Mouse (Mus musculus) cerebellum, adult 2 months (tissue): Measurements from ENCODE around the gene Npdc1. TPM values are rescaled to one million over a fixed set of nuclear protein-coding genes. Genes with fewer than 3 reads are reported as not detected.

Experiments
- DNase-seq, 2 experiments: peaks; one replicate each; pipeline ENCODE4 v3.0.0; 2021
- H3K27ac ChIP-seq: fragments of 200-500 bp; 2 replicates; pipeline ENCODE4 v1.5.1; 2012; ENCODE audit warnings: low read length, control low read depth, inconsistent platforms; ENCODE audit not compliant: insufficient read depth
- H3K27me3 ChIP-seq: fragments of 200-500 bp; 2 replicates; pipeline ENCODE4 v1.6.1; 2012; ENCODE audit warnings: inconsistent platforms, mild to moderate bottlenecking, low read length, moderate library complexity; ENCODE audit not compliant: control insufficient read depth, insufficient read depth
- H3K4me1 ChIP-seq: fragments of 200-500 bp; 2 replicates; pipeline ENCODE4 v1.6.1; 2011; ENCODE audit warnings: low read length; ENCODE audit not compliant: control insufficient read depth, insufficient read depth
- H3K4me3 ChIP-seq: fragments of 200-500 bp; replicated peaks from 2 replicates; pipeline ENCODE3; 2011; ENCODE audit warnings: mild to moderate bottlenecking, low read depth, low read length, control low read depth; ENCODE audit not compliant: insufficient read depth
- CTCF ChIP-seq: fragments of 200-500 bp; IDR thresholded peaks from 2 replicates; pipeline ENCODE4 v1.5.1; 2011; ENCODE audit warnings: low read depth, mild to moderate bottlenecking, control low read depth, low read length, moderate library complexity, borderline replicate concordance; ENCODE audit not compliant: insufficient read depth
- POLR2A ChIP-seq: fragments of 200-500 bp; IDR thresholded peaks from 2 replicates; pipeline ENCODE4 v1.6.1; 2011; ENCODE audit warnings: low read length, control low read depth, borderline replicate concordance; ENCODE audit not compliant: insufficient read depth
- WGBS: fragments of 180-500 bp; shearing (Covaris S2); methylation state at CpG from one replicate; pipeline ENCODE4 v1.1.7; 2018; 5-methylcytosine and 5-hydroxymethylcytosine counted together
- polyA plus RNA-seq: library from polyadenylated mRNA; depleted of rRNA; stranded (reverse); fragments of >200 nt; gene quantifications from 2 replicates; pipeline ENCODE4 v1.2.3, GENCODE M21; 2012

Gene Npdc1
- polyA plus RNA-seq, 1 experiment: 502 TPM

DNA sequence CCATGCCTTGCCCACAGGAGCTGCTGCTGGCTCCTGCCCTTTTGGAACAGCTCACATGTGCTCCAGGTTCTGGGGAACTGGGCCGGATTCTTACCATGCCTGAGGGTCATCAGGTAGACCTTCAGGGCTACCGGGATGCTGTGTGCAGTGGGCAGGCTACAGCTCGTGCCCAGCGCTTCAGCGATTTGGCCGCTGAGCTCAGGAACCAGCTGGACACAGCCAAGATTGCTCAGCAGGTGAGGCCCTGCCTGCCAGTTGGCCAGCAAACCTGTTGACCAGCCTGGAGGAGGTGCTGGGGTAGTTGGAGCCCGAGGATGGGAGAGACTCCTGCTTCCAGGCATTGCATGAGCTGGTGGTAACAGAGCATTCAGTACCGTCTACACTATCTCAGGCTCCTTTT, 35.1 kb downstream of the Npdc1 start:
- Histone ChIP-seq H3K27me3 (no peaks in the 10 kb centered on the region), H3K27ac (peak overlapping the region; percentile 77), H3K4me3 (peak overlapping the region; percentile 2), H3K4me1 (peaks cover 75% of the 10 kb centered on the region)
- DNase-seq: peak; percentile 97 to 98
- TF ChIP-seq POLR2A (no peak; the same call in 1 of the 2 replicates), CTCF (peak; percentile 23; the same call in 1 of the 2 replicates)
- 7% methylated on average over 8 of the region's 8 CpGs for WGBS

DNA sequence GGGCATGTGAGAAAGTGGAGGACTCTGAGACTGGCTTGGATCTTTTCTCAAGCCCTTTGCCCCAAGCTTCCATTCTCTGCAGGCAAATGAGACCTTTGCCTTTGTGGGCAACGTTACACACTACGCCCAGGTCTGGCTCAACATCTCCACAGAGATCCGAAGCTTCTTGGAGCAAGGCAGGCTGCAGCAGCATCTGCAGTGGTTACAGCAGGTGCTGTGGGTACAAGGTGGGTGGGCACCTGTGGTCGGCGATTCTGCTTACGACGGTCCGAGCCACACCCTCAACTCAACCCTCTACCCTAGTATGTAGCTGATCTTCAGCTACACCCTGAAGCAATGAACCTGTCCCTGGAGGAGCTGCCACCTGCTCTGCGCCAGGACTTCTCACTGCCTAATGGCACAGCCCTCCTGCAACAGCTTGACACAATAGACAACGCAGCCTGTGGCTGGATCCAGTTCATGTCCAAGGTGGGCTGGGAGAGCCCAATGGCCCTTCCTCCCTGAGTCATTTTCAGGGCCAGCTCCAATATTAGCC, 37.2 kb downstream of the Npdc1 start:
- Histone ChIP-seq H3K27me3 (no peaks in the 10 kb centered on the region), H3K27ac (no peak overlapping the region), H3K4me1 (peaks cover 74% of the 10 kb centered on the region), H3K4me3 (no peak overlapping the region)
- peak in 1 of 2 experiments; percentile 33 for DNase-seq
- 73% methylated on average over 10 of the region's 10 CpGs for WGBS
- TF ChIP-seq CTCF: no peak
- no peak for TF ChIP-seq POLR2A

DNA sequence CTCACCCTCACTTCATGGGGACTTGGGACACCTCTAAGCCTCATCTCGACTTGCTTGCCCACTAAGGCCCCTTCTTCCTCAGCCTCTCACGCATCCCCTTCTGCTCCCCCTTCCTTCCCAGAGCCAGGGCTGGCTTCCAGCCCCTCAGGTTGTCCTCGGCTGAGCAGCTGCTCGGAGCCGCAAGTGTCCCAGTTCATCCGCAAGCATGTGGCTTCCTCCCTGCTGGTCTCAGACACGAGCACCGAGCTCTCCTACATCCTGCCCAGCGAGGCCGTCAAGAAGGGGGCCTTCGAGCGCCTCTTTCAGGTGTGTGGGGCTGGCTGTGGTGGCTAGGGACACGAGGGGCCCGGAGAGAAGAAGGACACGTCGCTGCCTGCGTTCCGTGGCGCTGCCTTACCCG, 41.9 kb downstream of the Npdc1 start:
- no peak overlapping the region for H3K4me3 ChIP-seq
- H3K27ac ChIP-seq: 0 out of 2 replicates have a peak overlapping the region, but pooled peaks have one; percentile 6
- H3K27me3 ChIP-seq: no peaks in the 10 kb centered on the region
- TF ChIP-seq POLR2A (no peak), CTCF (no peak)
- peak in 1 of 2 experiments; percentile 54 for DNase-seq
- WGBS: 28% methylated on average over 20 of the region's 20 CpGs
- H3K4me1 ChIP-seq: peaks cover 35% of the 10 kb centered on the region

DNA sequence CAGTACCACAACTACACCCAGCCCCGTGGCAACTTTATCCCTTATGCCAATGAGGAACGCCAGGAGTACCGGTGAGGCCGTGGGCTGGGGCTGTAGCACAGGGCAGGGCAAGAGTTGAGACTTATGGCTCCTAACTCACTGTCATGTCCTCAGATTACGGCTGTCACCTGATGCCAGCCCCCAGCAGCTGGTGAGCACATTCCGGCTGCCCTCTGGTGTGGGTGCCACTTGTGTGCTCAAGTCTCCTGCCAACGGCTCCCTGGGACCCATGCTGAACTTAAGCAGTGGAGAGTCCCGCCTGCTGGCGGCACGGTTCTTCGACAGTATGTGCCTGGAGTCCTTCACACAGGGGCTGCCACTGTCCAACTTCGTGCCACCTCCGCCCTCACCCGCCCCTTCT, 43.5 kb downstream of the Npdc1 start:
- Histone ChIP-seq H3K4me1 (peaks cover 21% of the 10 kb centered on the region), H3K27ac (no peak overlapping the region), H3K4me3 (no peak overlapping the region), H3K27me3 (no peaks in the 10 kb centered on the region)
- DNase-seq: no peak
- 76% methylated on average over 14 of the region's 14 CpGs for WGBS
- TF ChIP-seq POLR2A (no peak), CTCF (no peak)

DNA sequence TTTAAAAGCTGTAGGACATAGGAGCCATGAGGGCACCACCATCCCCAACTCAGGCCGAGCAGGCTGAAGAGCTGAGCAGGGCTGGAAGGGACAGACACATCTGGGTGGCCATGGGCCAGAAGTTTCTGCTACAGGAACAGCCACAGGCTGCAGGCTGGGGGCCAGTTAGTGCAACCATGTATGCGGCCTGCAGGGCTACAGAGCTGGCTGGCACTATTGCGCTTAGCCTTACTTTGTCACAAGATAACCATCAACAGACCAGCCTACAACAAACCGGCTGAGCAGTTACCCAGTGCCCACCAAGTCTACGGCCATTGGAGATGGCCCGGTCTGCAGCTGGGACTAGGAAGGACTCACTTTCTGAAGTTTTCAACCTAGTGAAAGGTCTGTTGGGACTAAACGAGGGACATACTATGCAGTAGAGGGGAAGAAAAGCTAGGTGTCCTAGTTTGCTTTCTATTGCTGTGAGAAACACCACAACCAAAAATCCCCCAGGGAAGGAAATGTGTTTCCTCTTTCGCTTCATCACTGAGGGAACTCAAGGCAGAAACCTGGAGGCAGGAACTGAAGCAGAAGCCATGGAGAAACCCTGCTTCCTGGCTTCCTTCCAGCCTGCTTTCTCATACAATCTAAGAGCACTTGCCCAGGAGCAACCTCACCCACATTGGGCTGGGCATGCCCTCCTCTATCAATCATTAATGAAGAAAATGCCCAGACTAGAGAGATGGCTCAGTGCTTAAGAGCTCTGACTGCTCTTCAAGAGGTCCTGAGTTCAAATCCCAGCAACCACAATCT, 51.9 kb downstream of the Npdc1 start:
- H3K4me3 ChIP-seq: no peak overlapping the region
- TF ChIP-seq POLR2A: no peak
- 81% methylated on average over 8 of the region's 8 CpGs for WGBS
- H3K27ac ChIP-seq: no peak overlapping the region
- no peaks in the 10 kb centered on the region for H3K27me3 ChIP-seq
- DNase-seq: no peak
- H3K4me1 ChIP-seq: peaks cover 5% of the 10 kb centered on the region

DNA sequence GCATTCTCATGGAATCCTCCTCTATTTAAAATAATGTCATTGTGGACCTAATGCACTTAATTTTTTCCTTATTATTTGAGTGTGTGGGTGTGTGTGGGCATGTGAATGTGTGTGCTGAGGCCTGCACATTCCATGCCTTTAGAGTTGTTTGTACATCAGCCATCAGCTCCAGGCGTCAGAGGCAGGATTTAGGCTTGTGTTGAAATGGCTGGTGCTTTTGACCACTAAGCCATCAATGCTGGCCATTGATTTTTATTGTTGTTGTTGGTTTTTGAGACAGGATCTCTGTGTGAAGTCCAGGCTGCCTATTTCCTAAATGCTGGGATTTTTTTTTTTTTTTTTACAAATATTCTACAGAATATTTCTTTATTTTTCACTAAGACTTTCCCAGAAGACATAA, 53.8 kb downstream of the Npdc1 start:
- Histone ChIP-seq H3K27me3 (no peaks in the 10 kb centered on the region), H3K27ac (no peak overlapping the region), H3K4me1 (peaks cover 24% of the 10 kb centered on the region), H3K4me3 (no peak overlapping the region)
- no peak for TF ChIP-seq CTCF
- TF ChIP-seq POLR2A: no peak
- WGBS: 89% methylated on average over 1 of the region's 1 CpGs
- no peak for DNase-seq

DNA sequence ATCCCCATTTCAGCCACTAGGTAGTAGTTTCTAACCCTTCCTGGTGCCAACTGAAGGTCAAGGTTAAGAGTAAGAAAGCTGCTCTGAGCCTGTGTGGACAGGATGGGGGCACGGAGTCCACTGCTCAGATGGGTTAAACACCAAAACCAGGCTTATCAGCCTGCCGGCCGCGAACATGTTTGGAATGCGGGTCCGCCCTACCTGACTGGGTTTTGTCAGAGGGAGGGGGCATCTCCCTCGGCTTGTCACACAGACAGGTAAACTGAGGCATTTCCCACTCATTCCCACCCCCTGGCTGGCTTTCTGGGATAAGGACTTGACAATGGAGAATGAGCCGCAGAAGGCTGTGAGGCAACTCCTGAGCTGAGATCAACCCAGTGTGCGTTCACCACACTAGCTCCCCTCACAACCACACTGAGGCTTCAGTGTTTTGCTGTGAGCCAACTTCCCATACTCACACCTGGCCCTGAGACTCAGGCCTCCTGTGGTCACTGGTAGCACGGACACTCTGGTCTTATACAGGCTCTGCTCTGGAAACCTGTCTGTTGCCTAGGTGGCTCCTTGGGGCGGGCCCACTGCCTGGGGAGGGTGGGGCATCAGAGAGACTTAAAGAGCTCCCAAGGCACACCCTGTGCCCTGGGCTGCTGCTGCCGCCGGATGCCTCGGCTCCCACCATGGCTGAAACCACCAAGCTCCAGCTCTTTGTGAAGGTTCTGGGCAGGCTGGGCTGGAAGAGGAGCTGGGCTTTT, 57.2 kb downstream of the Npdc1 start, which contains the start of gene Clic3:
Gene Clic3, plus strand, starts transcription at position 634 of the 749 bp plus-strand sequence.
- Histone ChIP-seq H3K27ac (peak within 1 kb of the TSS; percentile 28; the same call in 1 of the 2 replicates), H3K4me1 (peaks cover 40% of the 10 kb centered on the region), H3K4me3 (no peak within 1 kb of the TSS), H3K27me3 (no peaks in the 10 kb centered on the region)
- DNase-seq: no peak
- 59% methylated on average over 14 of the region's 14 CpGs for WGBS
- TF ChIP-seq CTCF (no peak), POLR2A (peak; percentile 13; the same call in 1 of the 2 replicates)
